Mouse (Mus musculus): ENCODE results near the gene Cacna1c.
A peak's percentile ranks its signal among the peaks of the same experiment; 100 is the strongest.

Gene Cacna1c

GRCm38 (mm10) chr6:118711677-118712322, 484.4 kb downstream of the Cacna1c start:
- no peak for DNase-seq (ENCODE audit: extremely low read depth, low read depth)

GRCm38 (mm10) chr6:118707066-118707465, 489.2 kb downstream of the Cacna1c start:
- no peak for DNase-seq (ENCODE audit: extremely low read depth, low read depth)

GRCm38 (mm10) chr6:118705840-118706239, 490.4 kb downstream of the Cacna1c start:
- DNase-seq (ENCODE audit: extremely low read depth, low read depth) = no peak

GRCm38 (mm10) chr6:118694626-118695025, 501.6 kb downstream of the Cacna1c start:
- DNase-seq (ENCODE audit: extremely low read depth, low read depth) = no peak

- DNase-seq (ENCODE audit: extremely low read depth, low read depth) = no peak
These were observed 506.8 kb downstream of the Cacna1c start for GRCm38 (mm10) chr6:118689447-118689846.

GRCm38 (mm10) chr6:118688856-118689255, 507.4 kb downstream of the Cacna1c start:
- DNase-seq (ENCODE audit: extremely low read depth, low read depth) = no peak

- no peak for DNase-seq (ENCODE audit: extremely low read depth, low read depth)
These were observed 515.4 kb downstream of the Cacna1c start for GRCm38 (mm10) chr6:118680814-118681213.

- DNase-seq (ENCODE audit: extremely low read depth, low read depth) = no peak
These were observed 518.2 kb downstream of the Cacna1c start for GRCm38 (mm10) chr6:118678031-118678430.

- DNase-seq (ENCODE audit: extremely low read depth, low read depth) = no peak
These were observed 518.9 kb downstream of the Cacna1c start for GRCm38 (mm10) chr6:118677306-118677705.

GRCm38 (mm10) chr6:118674781-118675180, 521.4 kb downstream of the Cacna1c start:
- no peak for DNase-seq (ENCODE audit: extremely low read depth, low read depth)

GRCm38 (mm10) chr6:118673974-118674695, 522.1 kb downstream of the Cacna1c start:
- DNase-seq (ENCODE audit: extremely low read depth, low read depth) = no peak

GRCm38 (mm10) chr6:118653331-118653730, 542.9 kb downstream of the Cacna1c start:
- DNase-seq (ENCODE audit: extremely low read depth, low read depth) = no peak

GRCm38 (mm10) chr6:118649121-118649783, 547.0 kb downstream of the Cacna1c start:
- DNase-seq (ENCODE audit: extremely low read depth, low read depth) = no peak

- DNase-seq (ENCODE audit: extremely low read depth, low read depth) = peak; percentile 36
These were observed 549.8 kb downstream of the Cacna1c start for GRCm38 (mm10) chr6:118646265-118647061.

- DNase-seq (ENCODE audit: extremely low read depth, low read depth) = no peak
These were observed 551.4 kb downstream of the Cacna1c start for GRCm38 (mm10) chr6:118644866-118645265.

- DNase-seq (ENCODE audit: extremely low read depth, low read depth) = no peak
These were observed 552.7 kb downstream of the Cacna1c start for GRCm38 (mm10) chr6:118643541-118643940.

- DNase-seq (ENCODE audit: extremely low read depth, low read depth) = no peak
These were observed 554.4 kb downstream of the Cacna1c start for GRCm38 (mm10) chr6:118641671-118642325.

- no peak for DNase-seq (ENCODE audit: extremely low read depth, low read depth)
These were observed 556.4 kb downstream of the Cacna1c start for GRCm38 (mm10) chr6:118639816-118640215.

GRCm38 (mm10) chr6:118638911-118639310, 557.3 kb downstream of the Cacna1c start:
- DNase-seq (ENCODE audit: extremely low read depth, low read depth) = no peak

GRCm38 (mm10) chr6:118632491-118632890, 563.7 kb downstream of the Cacna1c start:
- no peak for DNase-seq (ENCODE audit: extremely low read depth, low read depth)

- no peak for DNase-seq (ENCODE audit: extremely low read depth, low read depth)
These were observed 566.2 kb downstream of the Cacna1c start for GRCm38 (mm10) chr6:118630006-118630405.
